Mouse (Mus musculus): Measurements from ENCODE around the gene Fam131c. TPM values are rescaled to one million over a fixed set of nuclear protein-coding genes. Genes with fewer than 3 reads are reported as not detected.

Gene Fam131c
- polyA plus RNA-seq, 1 experiment from 2014 or later = 3.9 TPM

DNA sequence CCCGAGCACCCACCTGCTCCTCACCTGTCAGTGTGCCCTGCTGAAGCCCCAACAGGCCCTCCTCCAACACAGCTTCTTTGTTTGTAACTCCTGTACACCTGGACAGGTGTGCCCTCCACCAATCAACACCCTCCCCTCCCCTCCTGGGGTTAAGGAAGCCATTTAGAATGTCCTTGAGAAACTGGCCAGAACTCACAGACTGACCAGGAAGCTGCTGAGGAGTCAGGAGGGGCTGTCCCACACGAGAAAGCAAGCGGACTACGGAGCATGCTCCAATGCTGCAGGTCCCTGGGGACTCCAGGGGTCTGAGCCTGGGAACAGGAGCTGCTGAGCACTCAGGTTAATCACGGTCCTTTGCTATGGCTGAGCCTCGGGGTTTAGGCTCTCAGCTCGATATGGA is 47.9 kb downstream of the Fam131c start, which contains the start of gene Clcnkb:
TSS of gene Clcnkb (minus strand) at position 91 of the 400 bp plus-strand sequence.
- H3K27ac ChIP-seq = no peak within 1 kb of the TSS
- H3K4me3 ChIP-seq (replicated peaks) = no peak within 1 kb of the TSS
- H3K4me2 ChIP-seq = no peak within 1 kb of the TSS
- 55% methylated on average over 7 of the region's 7 CpGs for WGBS
- no peak within 1 kb of the TSS for H3K9ac ChIP-seq
- no peak for ATAC-seq (ENCODE audit: insufficient read depth, low FRiP score, low read depth)
- no peaks in the 10 kb centered on the region for H3K27me3 ChIP-seq (replicated peaks)
- H3K9me3 ChIP-seq = no peaks in the 10 kb centered on the region
- H3K36me3 ChIP-seq = no peaks in the 10 kb centered on the region
- H3K4me1 ChIP-seq = peaks cover 11% of the 10 kb centered on the region; the same call in 1 of the 2 replicates

DNA sequence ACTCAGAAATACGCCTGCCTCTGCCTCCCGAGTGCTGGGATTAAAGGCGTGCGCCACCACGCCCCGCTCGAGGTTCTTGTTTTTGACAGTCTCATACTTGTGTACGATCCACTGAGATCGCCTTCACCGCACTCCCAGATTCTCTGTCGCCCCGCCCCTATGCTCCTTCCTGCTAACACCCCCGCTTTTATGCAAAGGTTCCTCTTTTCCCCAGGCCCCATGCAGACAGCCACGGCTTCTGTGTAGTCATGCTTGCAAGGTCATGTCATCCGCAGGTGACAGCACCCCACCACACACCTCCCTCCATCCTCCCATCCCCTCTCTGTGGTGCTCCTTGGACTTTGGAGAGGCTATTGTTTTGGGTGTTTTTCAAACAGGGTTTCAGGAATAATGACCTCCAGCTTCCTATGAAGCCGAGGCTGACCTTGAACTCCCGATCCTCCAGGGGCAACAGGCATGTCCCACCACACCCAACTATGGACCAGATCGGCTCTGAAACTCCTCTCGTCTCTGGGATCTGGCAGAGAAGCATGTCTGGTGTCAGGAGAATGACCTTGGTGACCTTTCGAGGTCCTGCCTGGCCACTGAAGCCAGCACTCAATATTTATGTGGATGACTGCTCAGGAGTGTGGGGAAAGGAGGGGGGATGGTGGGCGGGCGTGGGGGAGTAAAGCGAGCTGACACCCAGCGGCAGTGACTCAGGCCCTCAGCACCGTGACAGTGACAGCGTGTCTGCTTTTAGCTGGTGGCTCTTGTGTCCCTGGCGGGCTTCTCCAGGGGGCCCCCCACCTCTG is 51.6 kb downstream of the Fam131c start:
- no peaks in the 10 kb centered on the region for H3K36me3 ChIP-seq
- H3K27ac ChIP-seq = no peak overlapping the region
- no peak overlapping the region for H3K4me2 ChIP-seq
- WGBS = 54% methylated on average over 27 of the region's 27 CpGs
- no peak overlapping the region for H3K9ac ChIP-seq
- H3K27me3 ChIP-seq (replicated peaks) = no peaks in the 10 kb centered on the region
- ATAC-seq (ENCODE audit: insufficient read depth, low FRiP score, low read depth) = no peak
- no peak overlapping the region for H3K4me3 ChIP-seq (replicated peaks)
- peaks cover 20% of the 10 kb centered on the region; the same call in 1 of the 2 replicates for H3K4me1 ChIP-seq
- no peaks in the 10 kb centered on the region for H3K9me3 ChIP-seq

DNA sequence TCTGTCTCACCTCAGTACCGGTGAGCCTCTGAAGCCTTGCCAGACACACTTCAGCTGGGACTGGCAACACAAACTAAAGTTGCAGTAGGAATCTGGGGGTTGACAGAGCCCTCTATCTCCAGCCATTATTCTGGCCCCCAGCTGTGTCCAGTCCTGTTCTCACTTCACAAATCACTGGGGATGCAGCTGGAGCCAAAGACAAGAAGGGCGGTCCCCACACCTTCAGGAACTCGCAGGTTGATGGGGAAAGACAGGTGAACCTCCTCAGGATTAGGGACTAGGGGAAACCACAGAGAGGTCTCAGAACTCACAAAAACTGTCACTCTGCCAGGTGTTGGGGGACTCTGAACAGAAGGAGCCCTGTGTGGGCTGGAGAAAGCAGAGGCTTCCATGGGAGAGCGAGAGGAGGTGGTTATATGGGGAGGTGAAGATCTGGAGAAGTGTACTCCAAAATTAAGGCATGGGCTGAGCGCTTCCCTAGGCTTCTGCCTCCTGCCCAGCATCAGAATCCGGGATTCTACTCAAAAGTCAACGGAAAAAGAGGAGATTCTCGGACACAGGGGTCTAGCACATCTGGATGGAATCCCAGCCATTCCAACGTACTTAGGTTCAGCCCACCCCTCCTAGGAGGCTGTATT is 52.3 kb downstream of the Fam131c start, which contains the start of gene Hspb7:
TSS of gene Hspb7 (plus strand) at position 588 of the 638 bp plus-strand sequence.
- ATAC-seq (ENCODE audit: insufficient read depth, low FRiP score, low read depth) = no peak
- Histone ChIP-seq H3K36me3 (no peaks in the 10 kb centered on the region), H3K9me3 (no peaks in the 10 kb centered on the region), H3K4me3 (replicated peaks) (peak within 1 kb of the TSS; percentile 26; the same call in 1 of the 2 replicates), H3K4me2 (peak within 1 kb of the TSS; percentile 41), H3K27me3 (replicated peaks) (0 out of 2 replicates have a peak, but pooled peaks cover 3% of the 10 kb centered on the region), H3K9ac (no peak within 1 kb of the TSS), H3K4me1 (peaks cover 26% of the 10 kb centered on the region; the same call in 1 of the 2 replicates), H3K27ac (peak within 1 kb of the TSS; percentile 57; the same call in 1 of the 2 replicates)
- WGBS = 54% methylated on average over 9 of the region's 9 CpGs

DNA sequence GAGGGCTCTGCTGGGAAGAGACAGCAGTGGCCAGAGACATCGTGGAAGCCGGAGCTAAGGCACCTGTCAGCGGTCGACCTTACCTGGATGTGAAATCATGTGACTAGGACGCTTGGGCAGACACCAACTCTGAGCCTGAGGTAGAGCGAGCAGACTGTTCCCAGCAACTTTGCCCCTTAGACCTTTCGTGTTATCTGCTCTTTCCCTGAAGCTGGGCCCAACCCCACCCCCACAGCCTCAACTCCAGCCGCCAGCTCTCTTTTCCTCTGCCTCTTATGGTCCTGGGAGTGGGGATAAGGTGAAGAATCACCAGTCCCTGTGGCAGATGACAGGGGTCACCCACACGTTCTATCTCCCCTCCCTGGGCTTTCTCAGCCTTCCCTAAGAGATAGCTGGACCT is 52.9 kb downstream of the Fam131c start:
- peak overlapping the region; percentile 51; the same call in 1 of the 2 replicates for H3K27ac ChIP-seq
- WGBS = 44% methylated on average over 9 of the region's 9 CpGs
- ATAC-seq (ENCODE audit: insufficient read depth, low FRiP score, low read depth) = no peak
- no peak overlapping the region for H3K9ac ChIP-seq
- 0 out of 2 replicates have a peak, but pooled peaks cover 3% of the 10 kb centered on the region for H3K27me3 ChIP-seq (replicated peaks)
- 0 out of 2 replicates have a peak overlapping the region, but pooled peaks have one; percentile 41 for H3K4me2 ChIP-seq
- no peaks in the 10 kb centered on the region for H3K36me3 ChIP-seq
- H3K9me3 ChIP-seq = no peaks in the 10 kb centered on the region
- H3K4me3 ChIP-seq (replicated peaks) = no peak overlapping the region
- H3K4me1 ChIP-seq = peaks cover 29% of the 10 kb centered on the region

DNA sequence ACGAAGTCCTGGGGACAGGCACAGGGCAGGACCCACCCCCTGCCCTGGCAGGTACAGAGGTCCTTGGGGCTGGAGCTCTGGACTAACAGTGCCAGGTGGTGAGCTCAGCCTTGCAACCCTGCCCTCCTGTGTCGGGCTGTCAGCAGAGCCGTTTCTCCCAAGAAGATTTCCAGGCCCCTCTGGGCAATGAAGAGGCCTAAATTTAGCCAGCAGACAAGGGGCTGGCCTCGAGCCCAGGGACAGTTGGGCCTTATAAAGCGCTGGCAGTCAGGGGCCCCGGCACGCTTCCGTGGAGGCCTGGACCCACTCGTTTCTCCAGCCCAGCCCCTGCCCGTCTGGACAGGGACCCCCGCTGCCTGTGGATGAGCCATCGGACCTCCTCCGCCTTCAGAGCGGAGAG is 53.4 kb downstream of the Fam131c start:
- Histone ChIP-seq H3K9me3 (no peaks in the 10 kb centered on the region), H3K36me3 (no peaks in the 10 kb centered on the region), H3K9ac (no peak overlapping the region), H3K4me1 (peaks cover 32% of the 10 kb centered on the region), H3K27ac (peak overlapping the region; percentile 57; the same call in 1 of the 2 replicates), H3K4me2 (peak overlapping the region; percentile 41), H3K27me3 (replicated peaks) (0 out of 2 replicates have a peak, but pooled peaks cover 3% of the 10 kb centered on the region), H3K4me3 (replicated peaks) (peak overlapping the region; percentile 26)
- WGBS = 36% methylated on average over 14 of the region's 14 CpGs
- ATAC-seq (ENCODE audit: insufficient read depth, low FRiP score, low read depth) = peak; percentile 30; the same call in 1 of the 2 replicates

DNA sequence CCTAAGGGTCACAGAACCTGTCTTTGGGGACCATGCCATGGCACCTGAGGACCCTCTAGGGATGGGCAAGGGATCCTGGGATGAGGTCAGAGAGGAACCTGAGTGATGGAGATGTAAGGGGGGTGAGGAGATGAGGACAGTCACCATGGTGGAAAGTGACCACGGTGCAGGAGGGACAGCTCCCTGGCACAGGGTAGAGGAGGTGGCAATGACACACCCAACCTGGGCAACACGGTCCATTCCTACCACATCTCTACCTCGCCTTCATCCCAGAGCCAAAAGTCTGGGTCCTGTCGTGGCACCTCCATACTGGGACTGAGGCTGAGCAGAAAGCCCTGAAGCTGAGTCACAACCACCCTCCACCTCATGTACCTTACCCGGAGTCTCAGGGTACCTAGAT is 54.8 kb downstream of the Fam131c start:
- Histone ChIP-seq H3K36me3 (no peaks in the 10 kb centered on the region), H3K4me3 (replicated peaks) (no peak overlapping the region), H3K4me2 (0 out of 2 replicates have a peak overlapping the region, but pooled peaks have one; percentile 41), H3K27ac (no peak overlapping the region), H3K27me3 (replicated peaks) (0 out of 2 replicates have a peak, but pooled peaks cover 3% of the 10 kb centered on the region), H3K4me1 (peaks cover 36% of the 10 kb centered on the region), H3K9ac (no peak overlapping the region), H3K9me3 (no peaks in the 10 kb centered on the region)
- no peak for ATAC-seq (ENCODE audit: insufficient read depth, low FRiP score, low read depth)
- WGBS = 87% methylated on average over 5 of the region's 5 CpGs

DNA sequence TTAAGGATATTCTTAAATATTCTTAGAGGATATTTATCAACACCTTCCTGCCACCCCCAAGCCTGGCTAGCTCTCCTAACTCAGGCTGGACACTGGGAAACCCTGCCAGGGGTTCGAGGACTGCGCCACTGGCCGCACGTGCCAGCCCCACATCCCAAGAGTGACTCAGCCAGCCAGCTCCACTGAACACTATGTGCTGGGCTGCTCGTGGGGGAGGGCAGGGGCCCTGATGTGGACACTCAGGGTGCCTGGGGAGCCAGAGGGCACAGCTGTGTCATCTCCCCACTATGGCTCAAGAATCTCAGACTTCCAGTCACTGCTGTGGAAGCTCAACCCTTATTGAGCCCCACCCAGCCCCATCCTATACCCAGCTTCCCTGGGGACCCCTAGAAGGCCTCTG is 55.3 kb downstream of the Fam131c start:
- Histone ChIP-seq H3K9ac (no peak overlapping the region), H3K36me3 (no peaks in the 10 kb centered on the region), H3K4me3 (replicated peaks) (no peak overlapping the region), H3K27ac (no peak overlapping the region), H3K4me2 (no peak overlapping the region), H3K4me1 (peaks cover 36% of the 10 kb centered on the region), H3K27me3 (replicated peaks) (0 out of 2 replicates have a peak, but pooled peaks cover 3% of the 10 kb centered on the region), H3K9me3 (no peaks in the 10 kb centered on the region)
- no peak for ATAC-seq (ENCODE audit: insufficient read depth, low FRiP score, low read depth)
- WGBS = 80% methylated on average over 5 of the region's 5 CpGs

DNA sequence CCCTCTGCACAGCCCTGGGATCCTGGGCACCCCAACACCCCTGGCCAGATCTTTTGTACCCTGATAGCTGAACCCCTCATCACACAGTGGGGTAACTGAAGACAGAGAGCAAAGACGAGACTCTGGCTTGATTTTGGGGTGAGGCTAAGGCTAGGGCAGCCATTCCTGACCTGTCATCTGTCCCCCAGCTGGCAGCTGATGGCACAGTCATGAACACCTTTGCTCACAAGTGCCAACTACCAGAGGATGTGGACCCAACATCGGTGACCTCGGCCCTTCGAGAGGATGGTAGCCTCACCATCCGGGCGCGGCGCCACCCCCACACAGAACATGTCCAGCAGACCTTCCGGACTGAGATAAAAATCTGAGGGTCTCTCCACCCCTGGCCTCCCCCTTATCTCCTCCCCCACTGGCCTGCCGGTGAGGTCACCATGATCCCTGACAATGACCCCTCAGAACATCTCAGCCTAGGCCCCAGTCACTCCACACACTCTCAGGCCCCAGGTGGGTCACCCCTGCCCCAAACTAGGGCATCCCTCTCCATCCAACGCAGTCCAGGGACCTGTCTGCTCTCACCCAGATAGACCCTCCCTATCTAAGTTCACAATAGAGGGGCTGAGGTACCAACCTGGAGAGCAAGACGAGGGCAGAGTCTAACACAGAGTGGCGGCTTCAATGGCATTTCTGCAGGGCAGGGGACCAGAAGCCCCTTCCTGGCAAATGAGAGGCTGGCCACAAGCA is 55.8 kb downstream of the Fam131c start:
- H3K9ac ChIP-seq = no peak overlapping the region
- H3K36me3 ChIP-seq = no peaks in the 10 kb centered on the region
- H3K27me3 ChIP-seq (replicated peaks) = 0 out of 2 replicates have a peak, but pooled peaks cover 3% of the 10 kb centered on the region
- no peak overlapping the region for H3K4me2 ChIP-seq
- no peaks in the 10 kb centered on the region for H3K9me3 ChIP-seq
- H3K27ac ChIP-seq = no peak overlapping the region
- ATAC-seq (ENCODE audit: insufficient read depth, low FRiP score, low read depth) = no peak
- H3K4me3 ChIP-seq (replicated peaks) = no peak overlapping the region
- H3K4me1 ChIP-seq = peaks cover 36% of the 10 kb centered on the region
- WGBS = 86% methylated on average over 13 of the region's 13 CpGs

DNA sequence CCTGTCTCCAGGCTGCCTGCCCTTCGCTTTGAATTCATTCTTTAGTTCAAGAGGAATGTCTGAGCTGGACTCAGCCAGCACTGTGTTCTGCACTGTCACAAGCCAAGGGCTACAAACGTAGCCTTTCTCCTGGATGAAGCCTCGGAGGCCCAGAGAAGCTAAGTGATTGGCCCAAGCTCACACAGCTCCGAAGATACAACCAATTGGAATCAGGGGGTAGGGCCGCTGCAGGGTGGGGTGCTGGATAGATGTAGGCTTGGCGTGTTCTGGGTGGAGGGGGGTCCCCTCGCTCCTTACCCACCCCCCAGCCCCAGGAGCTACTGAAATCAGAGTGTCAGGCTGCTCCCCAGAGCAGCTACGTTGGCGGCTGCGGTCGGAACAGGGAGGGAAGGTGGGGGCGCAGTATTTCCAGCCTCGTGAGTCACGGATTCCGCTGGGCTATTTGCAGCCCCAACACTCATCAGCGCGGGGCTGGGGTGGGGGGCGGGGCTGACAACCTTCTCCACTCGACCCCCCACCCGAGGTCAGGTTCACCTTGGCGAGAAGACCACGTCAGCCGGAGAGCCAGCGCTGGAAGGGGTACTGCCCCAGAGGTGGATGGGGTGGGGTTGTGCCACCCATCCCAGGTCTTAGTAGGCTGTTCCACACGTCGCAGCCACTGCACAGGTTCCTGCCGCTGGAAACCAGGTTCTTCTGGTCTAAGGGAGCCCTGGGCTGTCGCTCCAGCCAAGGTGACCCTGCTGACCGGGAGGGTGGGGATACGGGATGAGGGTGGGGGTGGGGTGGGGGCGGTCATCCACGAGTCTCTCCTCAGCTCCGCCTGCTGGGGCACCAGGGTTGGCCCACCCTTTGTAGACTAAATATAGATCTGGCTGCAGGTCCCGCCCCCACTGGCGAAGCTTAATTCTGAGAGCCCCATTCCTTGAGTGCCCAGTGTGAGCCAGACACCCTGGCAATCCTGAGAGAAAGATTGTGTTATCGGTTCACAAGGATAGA is 57.8 kb downstream of the Fam131c start:
- Histone ChIP-seq H3K4me1 (peaks cover 27% of the 10 kb centered on the region), H3K4me2 (peak overlapping the region; percentile 62), H3K27ac (peak overlapping the region; percentile 62), H3K9me3 (no peaks in the 10 kb centered on the region), H3K9ac (peak overlapping the region; percentile 13; the same call in 1 of the 2 replicates), H3K27me3 (replicated peaks) (0 out of 2 replicates have a peak, but pooled peaks cover 3% of the 10 kb centered on the region), H3K36me3 (no peaks in the 10 kb centered on the region), H3K4me3 (replicated peaks) (peak overlapping the region; percentile 34)
- ATAC-seq (ENCODE audit: insufficient read depth, low FRiP score, low read depth) = peak; percentile 67
- WGBS = 5% methylated on average over 36 of the region's 36 CpGs

Measured in stomach, embryonic 15.5 days (tissue).